Mouse (Mus musculus): ENCODE results near the gene Ckm.

Ckm gene

DNA sequence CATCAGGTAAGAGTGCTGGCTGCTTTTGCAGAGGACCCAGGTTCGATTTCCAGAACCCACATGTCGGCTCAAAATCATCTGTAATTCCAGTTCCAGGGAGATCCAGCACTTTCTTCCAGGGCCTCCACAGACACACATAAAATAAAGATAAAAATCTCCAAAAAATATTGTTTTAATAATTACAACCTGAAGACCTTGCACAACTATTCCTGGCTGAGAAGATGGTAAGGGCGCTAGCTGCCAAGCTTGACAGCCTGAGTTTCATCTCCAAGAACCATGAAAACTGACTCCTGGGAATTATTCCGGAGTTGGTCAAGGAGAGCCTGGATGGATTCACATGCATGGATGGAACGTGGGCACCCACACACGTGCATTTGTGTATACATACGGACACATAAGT lies at the start of gene Ckm:
TSS of gene Ckm (plus strand) at position 301 of the 400 bp plus-strand sequence.
- no peak for DNase-seq

DNA sequence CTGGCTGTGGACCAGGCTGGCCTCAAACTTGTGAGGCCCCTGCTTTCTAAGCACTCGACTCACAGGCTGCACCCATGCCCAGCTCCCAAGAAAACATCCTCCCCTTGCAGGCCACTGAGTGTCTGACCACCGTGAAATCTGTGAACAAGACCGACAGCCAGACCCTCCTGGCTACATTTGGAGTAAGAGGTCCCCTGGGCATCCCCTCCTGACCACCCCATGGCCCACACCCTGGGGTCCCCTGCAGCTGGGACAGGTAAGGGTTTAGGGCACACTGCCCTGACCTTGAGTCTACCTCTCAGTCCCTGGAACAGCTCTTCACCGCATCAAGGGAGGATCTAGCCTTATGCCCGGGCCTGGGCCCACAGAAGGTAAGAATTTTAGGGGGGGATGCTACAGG lies 49.6 kb upstream of the Ckm start:
- no peak for DNase-seq

DNA sequence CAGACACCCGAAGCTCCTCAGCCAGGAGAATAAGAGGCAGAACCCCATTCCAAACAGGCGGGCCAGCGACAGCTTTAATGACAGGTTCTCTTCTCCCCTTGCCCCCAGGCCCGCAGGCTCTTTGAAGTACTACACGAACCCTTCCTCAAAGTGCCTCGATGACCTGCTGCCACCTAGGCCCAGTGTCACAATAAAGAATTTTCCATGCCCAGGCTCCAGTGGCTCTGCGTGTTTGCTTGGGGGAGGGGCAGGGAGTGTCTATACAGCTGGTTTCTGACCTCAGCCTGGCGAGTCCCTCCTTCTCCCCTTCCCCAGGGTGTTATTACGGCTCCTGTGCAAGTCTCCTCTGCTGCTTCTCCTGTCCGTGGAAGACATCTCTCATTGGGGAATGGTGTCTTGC lies 48.3 kb upstream of the Ckm start:
- DNase-seq, result no peak

DNA sequence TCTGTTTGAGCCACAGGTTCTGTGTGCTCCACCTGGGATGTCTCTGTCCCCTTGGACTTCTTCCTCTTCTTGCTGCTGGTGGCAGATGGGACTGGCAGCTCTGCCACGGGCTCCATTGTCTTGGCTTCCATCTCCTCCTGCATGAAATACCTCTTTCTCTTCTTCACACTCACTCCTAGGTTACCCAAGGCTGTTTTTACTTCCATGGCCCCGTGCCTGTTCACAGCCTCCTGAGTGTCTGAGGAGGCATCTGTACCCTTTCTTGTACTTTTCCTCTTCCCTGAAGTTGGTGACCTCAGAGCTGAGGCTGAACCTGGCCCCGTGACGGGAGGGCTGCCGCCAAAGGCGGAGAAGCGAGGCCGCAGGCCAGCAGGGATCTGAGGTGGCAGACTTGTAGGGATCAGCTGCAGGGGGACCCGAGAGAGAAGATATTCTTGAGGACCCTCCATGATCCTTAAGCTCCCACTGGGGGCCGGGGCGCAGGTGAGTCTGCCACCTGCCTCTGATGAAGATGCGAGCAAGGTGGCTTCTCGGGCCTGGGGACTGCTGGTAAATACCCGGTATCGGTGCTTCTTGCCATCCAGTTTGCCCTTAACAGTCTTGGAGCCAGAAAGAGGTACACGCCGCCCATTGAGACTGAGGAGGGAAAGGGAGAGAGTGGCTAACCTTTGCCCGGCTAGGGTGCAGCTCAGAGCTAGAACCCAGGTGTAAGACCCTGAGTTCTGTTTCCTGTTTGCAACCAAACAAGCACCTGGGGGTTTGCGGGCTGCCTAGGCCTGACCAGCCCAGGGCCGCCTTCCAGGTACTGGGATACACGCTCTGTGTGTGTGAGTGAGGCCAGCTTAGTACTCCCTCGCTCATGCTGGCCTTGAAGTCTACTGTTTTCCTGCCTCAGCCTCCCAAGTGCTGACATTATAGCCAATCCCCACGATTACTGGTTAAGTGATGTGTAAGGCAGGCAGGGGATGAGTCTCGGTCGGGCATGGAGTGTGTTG lies 46.9 kb upstream of the Ckm start:
- no peak for DNase-seq

DNA sequence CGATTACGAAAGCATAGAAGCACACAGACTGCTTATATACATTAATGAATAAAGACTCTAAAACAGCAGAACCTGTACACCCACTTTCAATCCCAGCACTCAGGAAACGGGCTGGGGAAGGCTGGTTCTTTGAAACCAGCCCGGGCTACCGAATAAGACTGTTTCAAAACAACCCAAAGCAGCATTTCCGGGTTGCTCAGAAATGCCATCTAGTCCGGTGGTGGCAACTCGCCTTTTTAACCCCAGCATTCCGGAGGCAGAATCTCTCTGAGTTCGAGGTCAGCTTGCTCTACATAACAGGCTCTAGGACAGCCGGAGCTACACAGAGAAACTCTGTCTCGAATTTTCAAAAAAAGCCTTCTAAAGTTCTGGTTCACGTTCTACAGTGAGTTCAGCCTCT lies 45.9 kb upstream of the Ckm start:
- no peak for DNase-seq

DNA sequence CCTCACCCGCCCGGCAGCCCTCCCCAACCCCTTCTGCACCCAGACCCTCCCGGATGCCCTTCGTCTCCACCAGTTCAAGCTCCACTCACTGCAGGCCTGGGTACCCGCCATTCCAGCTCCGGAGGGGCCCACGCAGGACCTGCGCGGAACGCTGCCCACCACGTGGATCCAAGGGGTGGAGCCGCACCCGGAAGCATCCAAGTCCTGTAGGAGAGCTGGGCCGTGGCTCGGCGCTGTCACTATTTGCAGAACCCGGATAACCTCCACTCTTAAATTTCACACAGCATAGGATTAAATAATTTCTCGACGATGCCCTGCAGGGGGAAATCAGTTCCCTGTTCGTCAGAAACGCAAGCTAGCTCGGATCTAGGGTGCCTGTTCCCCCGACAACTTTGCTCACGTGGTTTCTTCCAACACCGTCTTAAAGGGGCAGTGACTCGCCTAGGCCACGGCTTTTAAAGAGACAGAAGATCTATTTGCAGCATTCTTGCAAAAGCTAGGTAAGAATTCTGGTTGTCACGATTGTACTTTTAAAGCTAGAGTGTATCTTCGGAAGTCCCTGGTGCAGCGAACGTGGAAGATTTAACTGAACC lies 45.2 kb upstream of the Ckm start, which contains the start of the genes Cd3eap and Ppp1r13l:
TSS of gene Cd3eap (minus strand) at position 185 of the 593 bp plus-strand sequence.
TSS of gene Ppp1r13l (plus strand) at position 451 of the 593 bp plus-strand sequence.
- DNase-seq, result peak; percentile 92

DNA sequence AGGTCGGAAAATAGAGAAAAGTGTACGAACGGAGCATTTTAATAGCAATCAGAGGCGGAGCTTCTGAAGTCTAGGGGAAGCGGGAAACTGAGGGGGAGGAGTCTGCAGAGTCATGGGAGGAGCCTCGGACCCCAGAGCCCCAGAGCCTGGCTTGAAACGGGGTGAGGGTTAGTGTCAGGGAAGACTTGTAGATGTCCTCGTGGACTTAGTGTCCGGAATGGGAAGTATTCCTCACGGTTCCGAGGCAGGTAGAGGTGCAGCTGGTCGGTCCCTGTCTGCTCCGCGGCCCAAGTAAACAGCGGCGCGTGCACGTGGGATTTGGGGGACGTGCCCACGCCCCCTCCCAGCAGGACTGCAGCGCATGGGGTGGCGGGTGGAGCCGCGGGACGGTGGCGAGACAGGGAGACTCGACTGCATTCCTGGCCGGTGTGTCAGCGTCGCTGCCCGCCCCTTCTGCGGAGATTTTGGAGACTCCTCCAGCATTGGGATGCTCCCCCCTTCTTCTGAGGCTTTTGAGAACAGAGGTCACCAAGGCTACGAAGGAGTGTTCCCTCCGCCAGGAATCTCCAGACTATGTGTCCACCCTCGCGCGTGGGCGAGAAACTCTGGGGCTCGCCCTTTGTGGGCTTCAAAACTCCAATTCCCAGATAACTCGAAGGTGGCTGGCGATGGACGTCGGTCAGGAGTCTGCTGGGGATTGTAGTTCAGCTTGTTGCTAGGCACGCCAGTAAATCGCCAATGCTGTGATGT lies 44.5 kb upstream of the Ckm start:
- DNase-seq, result peak; percentile 81

DNA sequence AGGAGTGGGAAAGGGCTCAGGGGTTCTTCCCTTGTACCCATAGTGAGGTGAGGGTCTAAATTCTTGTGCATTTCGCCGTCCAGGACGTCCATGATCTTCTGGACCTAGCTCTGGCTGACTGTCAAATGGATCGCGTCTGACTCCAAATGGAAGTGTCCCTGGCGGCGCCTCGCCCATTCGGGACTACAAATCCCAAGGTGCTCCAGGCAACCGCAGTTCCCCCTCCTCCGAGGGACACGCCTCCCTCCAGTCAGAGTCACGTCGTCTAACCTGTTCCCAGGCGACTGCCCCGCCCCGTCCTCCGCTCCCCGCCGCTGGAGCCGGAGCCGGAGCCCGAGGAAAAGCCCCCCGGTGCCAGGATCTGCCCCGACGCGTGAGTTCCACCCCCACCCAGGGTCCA lies 43.6 kb upstream of the Ckm start:
- DNase-seq, result peak; percentile 95

DNA sequence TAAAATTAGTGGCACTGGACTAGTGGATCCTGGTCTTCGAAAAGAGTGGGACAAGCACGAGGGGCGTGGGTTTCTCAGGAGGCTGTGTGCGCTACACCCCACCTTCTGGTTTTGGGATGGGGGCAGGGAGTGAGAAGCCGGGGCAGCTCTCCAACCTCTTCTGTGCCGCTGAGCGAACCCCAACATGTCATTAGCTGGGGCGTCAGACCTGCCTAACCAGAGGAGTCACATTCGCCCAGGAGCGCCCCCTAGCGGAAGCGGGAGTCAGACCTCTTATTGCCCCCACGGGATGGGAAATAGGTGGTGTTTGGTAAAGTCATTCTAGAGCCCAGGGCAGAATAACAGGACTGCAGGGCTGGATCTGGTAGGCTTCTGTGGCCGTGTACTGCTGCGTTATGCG lies 42.9 kb upstream of the Ckm start:
- DNase-seq, result peak; percentile 84

DNA sequence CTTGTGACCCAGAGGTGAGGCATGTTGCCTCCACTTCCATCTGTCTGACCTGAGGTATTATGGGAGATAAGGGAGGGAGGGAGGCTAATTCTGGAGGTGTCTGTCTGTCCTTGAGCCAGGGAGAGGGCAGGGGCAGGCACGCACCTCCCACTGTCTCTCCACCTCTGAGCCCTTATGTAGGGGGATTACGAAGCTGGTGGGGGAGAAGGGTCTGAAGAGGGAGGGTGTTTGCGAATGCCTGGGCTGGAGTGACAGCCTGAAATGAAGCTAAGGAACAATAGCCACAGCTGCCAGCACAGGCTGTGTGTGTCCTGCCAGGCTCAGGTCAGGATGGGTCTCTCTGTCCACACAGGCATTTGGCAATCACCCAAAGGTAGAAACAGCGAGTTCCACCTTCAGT lies 42.3 kb upstream of the Ckm start:
- no peak for DNase-seq

DNA sequence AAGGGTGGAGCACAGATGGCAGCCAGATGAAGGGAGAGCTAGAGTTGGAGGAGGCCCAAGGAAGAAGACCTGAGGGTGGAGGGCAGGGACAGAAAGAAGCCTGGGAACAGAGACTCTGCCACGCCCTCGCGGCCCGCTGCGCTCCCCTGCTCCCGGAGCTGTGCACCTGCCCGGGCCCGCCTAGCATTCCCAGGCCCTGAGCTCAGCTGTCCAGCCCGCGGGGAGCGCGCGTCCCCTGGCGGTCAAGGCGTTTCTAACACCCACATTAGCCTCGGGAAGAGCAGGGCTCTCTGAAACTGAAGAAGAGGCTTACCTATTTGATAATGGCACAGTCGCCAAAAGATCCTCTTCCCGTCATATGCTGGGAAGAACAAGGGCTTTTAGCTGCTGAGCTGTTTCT lies 40.7 kb upstream of the Ckm start:
- DNase-seq, result peak; percentile 88

DNA sequence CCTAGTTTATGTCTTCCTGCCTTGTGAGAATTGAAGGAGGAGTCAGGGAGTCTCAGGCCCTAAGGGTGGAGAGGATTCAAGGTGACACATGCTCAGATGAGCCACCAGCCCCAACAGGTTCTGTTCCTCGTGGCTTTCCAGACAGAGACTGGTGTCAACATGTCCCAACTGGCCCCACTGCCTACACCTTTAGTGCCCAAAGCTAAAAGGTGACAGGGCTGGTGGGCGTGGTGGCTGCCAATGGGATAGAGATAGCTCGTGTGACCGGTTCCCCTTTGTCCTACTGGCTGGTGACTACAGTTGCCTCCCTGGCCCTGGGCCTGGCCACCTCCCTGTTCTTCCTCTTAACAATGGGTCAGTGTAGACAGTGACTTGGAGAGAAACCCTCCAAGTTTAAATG lies 39.2 kb upstream of the Ckm start:
- no peak for DNase-seq

DNA sequence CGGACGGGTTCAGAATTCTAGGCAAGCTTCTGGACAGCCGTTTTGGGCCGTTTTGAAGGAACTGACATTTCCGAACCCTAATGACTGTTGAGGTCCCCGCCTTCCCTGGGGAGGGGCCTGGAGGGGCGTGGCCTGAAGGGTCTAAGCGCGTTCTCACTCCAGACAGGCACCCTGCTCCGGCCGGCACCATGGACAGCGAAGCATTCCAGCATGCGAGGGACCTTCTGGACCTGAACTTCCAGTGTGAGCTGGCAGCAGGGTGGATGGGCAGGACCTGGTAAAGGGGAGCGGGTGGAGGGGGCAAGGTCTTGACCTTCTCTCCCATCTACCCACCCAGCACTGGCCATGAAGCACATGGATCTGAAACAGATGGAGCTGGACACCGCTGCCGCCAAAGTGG lies 36.2 kb upstream of the Ckm start:
- DNase-seq, result peak; percentile 88

DNA sequence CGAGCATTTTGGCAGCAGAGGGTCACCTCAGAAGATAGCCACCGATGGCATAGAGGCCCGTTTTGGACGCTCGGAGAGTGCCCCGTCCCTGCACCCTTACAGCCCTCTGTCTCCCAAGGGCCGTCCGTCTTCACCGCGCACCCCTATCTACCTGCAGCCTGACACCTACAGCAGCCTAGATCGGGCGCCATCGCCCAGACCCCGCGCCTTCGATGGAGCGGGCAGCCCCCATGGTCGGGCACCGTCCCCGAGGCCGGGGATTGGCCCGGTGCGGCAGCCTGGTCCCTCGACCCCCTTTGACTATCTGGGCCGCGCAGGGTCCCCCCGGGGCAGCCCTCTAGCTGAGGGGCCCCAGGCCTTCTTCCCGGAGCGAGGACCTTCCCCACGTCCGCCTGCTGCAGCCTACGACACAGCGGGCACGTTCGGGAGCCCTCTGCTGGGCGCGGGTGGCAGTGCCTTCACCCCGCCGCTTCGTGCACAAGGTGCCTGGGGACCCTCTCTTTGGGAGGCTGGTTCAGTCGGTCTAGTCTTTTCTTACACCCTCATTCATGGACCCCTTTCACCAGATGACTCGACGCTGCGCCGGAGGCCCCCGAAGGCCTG lies 34.7 kb upstream of the Ckm start:
- DNase-seq, result peak; percentile 78

DNA sequence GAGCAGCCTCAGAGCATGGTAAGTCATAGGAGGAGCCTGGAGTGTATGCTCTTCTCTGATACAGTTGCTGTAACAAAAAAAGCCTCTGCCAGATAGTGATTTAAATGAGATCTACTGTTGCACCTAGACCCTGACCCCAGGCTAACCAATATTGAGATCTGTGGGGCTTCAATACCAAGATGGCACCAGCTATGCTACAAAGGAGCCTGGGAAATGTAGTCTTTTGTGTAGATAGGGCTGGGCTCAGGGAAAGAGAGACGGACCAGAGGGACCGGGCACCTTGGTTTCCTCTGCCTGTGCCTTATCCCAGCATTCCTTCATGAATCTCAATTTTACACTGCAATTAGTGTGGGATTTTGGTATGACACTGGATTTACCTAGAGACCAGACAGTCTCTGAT lies 31.2 kb upstream of the Ckm start:
- DNase-seq, result no peak

DNA sequence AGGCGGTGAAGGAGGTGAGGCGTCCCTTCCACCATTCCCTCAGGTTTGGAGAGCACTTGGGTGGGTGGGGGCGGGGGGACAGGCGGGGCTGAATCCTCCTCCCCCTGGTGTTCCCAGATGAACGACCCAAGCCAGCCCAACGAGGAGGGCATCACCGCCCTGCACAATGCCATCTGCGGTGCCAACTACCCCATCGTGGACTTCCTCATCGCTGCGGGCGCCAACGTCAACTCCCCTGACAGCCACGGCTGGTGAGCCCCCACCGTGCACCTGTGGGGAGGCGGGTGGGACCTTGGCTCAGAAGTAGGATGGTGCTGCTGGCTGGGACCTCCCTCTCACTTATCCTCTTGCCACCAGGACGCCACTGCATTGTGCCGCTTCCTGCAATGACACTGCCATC lies 29.2 kb upstream of the Ckm start:
- DNase-seq, result no peak

DNA sequence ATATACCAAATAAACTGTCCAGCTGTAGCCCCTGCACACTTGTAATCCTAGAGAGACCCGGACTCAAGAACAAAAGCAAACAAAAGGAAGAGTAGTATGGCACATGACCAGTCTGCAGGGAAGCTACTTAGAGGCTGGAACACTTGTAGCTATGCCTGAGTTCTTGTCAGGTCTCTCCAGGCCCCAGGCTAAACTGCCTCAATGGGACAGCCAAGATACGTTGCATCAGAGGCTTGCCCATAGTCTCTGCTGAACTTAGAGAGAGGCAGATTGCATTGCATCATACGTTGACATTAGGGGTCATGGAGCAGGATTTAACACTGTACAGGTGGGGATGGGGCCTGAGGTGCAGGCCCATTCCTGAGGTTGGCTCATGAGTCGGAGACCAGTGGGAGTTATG lies 28.6 kb upstream of the Ckm start:
- DNase-seq, result no peak

DNA sequence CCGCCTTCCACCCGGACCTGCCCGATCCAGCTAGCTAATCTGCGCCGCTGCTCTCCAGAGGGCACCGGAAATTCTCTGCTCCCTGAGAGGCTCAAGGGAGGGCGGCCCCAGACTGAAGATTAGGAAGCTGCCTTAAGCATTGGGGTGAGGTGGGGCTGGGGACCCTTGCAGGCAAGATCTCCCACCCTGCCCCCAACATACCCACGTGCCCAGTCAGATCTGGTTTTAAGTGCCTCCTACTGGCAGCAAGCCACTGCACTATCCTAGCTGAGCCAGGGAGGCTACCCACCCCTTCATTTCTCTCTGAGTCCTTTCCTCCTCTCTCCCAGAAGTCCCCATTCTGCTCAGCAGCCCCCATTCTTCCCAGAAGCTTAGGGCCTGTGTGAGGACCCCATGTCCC lies 26.5 kb upstream of the Ckm start:
- no peak for DNase-seq

DNA sequence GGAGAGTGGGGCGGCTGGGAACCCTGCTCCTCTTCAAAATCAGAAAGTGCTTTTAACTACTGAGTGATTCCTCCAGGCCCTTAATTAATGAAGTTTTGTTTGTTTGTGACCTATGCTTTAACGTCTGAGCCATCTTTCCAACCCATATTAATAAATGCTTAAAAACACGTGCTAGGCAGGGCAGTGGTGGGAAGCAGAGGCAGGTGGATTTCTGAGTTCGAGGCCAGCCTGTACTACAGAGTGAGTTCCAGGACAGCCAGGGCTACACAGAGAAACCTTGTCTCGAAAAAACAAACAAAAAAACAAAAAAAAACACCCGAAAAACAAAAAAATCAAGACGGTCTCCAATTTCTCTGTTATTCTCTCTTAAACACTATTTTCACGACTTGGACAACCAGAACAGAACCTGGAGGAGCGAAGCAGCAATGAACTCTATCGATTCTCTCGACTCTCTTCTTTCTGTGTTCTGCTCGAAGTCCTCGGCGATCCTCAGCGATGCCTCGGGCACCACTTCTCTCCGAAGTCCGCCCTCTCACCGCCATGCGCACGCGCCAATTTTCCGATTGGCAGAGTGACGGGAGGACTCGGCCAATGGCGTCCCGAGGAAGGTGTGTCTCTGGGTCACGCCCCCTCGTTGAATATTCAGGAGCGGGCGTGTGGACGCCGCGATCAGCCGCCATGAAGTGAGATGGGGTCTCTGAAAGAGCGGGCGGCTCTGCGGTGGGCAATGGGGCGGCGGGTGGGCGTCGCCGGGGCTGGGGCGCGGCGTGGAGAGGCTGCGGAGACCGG lies 23.0 kb upstream of the Ckm start, which contains the start of gene Ercc2:
TSS of gene Ercc2 (plus strand) at position 634 of the 789 bp plus-strand sequence.
- peak; percentile 99 for DNase-seq

DNA sequence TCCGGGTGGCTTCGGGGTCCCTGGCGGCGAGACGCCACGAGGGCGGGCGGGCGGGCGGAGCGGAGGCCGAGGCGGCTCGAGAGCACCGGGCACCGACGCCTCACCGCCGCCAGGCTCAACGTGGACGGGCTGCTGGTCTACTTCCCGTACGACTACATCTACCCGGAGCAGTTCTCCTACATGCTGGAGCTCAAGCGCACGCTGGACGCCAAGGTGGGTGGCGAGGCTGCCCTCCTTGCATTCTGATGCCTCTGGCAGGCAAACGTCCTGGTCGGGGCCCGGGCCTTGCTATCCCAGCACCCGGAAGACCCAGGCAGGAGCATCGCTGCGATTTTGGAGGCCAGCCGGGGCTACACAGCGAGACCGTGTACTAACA lies 22.4 kb upstream of the Ckm start:
- no peak for DNase-seq

DNA sequence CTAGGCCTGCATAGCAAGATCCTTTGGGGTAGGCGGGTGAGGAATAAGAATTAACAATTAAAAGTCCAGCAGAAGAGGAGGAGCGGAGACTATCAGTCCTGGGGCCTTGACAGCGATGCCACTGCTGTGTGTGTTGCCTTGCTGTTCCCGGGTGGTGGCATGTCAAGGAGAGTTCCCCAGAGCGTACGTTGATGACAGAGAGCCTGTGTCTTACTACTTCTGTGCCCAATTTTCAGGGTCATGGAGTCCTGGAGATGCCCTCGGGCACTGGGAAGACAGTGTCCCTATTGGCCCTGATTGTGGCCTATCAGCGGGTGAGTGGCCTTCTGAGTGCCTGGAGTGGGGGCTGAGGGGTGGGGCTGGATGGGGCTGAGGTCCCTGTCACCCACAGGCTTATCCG lies 20.9 kb upstream of the Ckm start:
- DNase-seq, result no peak

All from kidney, postnatal 10 days (tissue).